Mouse (Mus musculus) forebrain, embryonic 14.5 days (tissue): ENCODE measurements around the gene Gpld1. TPM values are rescaled to one million over a fixed set of nuclear protein-coding genes. Genes with fewer than 3 reads are reported as not detected.

Experiments used
- ATAC-seq: fragments of 200-750 bp; cut with Nextera tagmentation; 2 replicates; pipeline ENCODE4 v1.8.0; 2017; ENCODE audit warnings: mild to moderate bottlenecking, moderate library complexity
- DNase-seq: peaks from one replicate; pipeline ENCODE4 v3.0.0-alpha.2; 2015; ENCODE audit warnings: low spot score
- H3K27ac ChIP-seq: fragments of 300-500 bp; sonication (generic); 2 replicates; pipeline ENCODE4 v1.5.1; 2014; ENCODE audit warnings: low read depth, mild to moderate bottlenecking, control low read depth, low read length, moderate library complexity
- H3K27me3 ChIP-seq: fragments of 300-500 bp; sonication (generic); replicated peaks from 2 replicates; pipeline ENCODE4 v1.6.1; 2014; ENCODE audit warnings: low read length, control low read depth, mixed read lengths; ENCODE audit not compliant: control insufficient read depth, insufficient read depth
- H3K36me3 ChIP-seq: fragments of 300-500 bp; sonication (generic); 2 replicates; pipeline ENCODE4 v1.6.1; 2014; ENCODE audit warnings: low read length, control low read depth; ENCODE audit not compliant: control insufficient read depth, insufficient read depth
- H3K4me1 ChIP-seq: fragments of 300-500 bp; sonication (generic); 2 replicates; pipeline ENCODE4 v1.6.1; 2014; ENCODE audit warnings: antibody characterized with exemption, low read length, control low read depth; ENCODE audit not compliant: control insufficient read depth, insufficient read depth
- H3K4me2 ChIP-seq: fragments of 300-500 bp; sonication (generic); 2 replicates; pipeline ENCODE4 v1.6.1; 2014; ENCODE audit warnings: mild to moderate bottlenecking, control low read depth, low read length
- H3K4me3 ChIP-seq: fragments of 300-500 bp; sonication (generic); 2 replicates; pipeline ENCODE4 v1.5.1; 2014; ENCODE audit warnings: low read depth, low read length, control low read depth
- H3K9ac ChIP-seq: fragments of 300-500 bp; sonication (generic); 2 replicates; pipeline ENCODE4 v1.6.1; 2014; ENCODE audit warnings: mild to moderate bottlenecking, low read length, control low read depth, moderate library complexity
- H3K9me3 ChIP-seq: fragments of 300-500 bp; sonication (generic); replicated peaks from 2 replicates; pipeline ENCODE4 v1.6.1; 2016; ENCODE audit warnings: low read length, control low read depth, mixed read lengths; ENCODE audit not compliant: control insufficient read depth
- WGBS: fragments of 180-500 bp; shearing (Covaris S2); extraction: QIAGEN DNeasy Blood & Tissue Kit; methylation state at CpG from one replicate; pipeline ENCODE4 v1.1.7; 2014; 5-methylcytosine and 5-hydroxymethylcytosine counted together
- polyA plus RNA-seq: library from polyadenylated mRNA; unstranded; fragments of >200 nt; fragmentation: Nextera tagmentation; extraction: Ambion mirVana; gene quantifications from 2 replicates; pipeline ENCODE4 v1.2.1, GENCODE M21; 2014

Gene Gpld1
- polyA plus RNA-seq, 1 experiment from 2014 or later = 0.67 TPM

DNA sequence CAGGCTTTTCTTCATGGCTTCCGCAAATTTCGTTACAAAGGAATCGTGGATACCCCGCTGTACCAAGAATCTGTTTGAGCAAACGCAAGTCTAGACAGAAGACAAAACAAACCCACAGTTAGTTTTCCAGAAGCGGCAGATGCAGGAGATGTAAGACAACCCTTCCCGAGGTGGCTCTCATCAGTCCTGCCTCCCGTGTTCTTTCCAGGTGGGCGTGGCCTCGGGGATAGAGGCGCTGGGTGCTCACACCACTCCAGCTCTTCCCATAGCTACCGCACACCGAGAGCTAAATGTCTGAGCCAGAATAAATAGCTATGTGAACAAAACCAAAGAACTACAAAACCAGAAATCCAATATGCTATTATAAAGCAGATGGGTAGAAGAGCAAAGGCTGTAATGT, 27.1 kb upstream of the Gpld1 start:
- no peak overlapping the region for H3K4me2 ChIP-seq
- H3K9ac ChIP-seq = no peak overlapping the region
- no peak overlapping the region for H3K27ac ChIP-seq
- DNase-seq (no peak), ATAC-seq (no peak)
- no peak overlapping the region for H3K4me3 ChIP-seq
- peaks cover 31% of the 10 kb centered on the region for H3K36me3 ChIP-seq
- H3K27me3 ChIP-seq = no peaks in the 10 kb centered on the region
- no peaks in the 10 kb centered on the region for H3K9me3 ChIP-seq
- 73% methylated on average over 13 of the region's 13 CpGs for WGBS
- H3K4me1 ChIP-seq = no peaks in the 10 kb centered on the region

DNA sequence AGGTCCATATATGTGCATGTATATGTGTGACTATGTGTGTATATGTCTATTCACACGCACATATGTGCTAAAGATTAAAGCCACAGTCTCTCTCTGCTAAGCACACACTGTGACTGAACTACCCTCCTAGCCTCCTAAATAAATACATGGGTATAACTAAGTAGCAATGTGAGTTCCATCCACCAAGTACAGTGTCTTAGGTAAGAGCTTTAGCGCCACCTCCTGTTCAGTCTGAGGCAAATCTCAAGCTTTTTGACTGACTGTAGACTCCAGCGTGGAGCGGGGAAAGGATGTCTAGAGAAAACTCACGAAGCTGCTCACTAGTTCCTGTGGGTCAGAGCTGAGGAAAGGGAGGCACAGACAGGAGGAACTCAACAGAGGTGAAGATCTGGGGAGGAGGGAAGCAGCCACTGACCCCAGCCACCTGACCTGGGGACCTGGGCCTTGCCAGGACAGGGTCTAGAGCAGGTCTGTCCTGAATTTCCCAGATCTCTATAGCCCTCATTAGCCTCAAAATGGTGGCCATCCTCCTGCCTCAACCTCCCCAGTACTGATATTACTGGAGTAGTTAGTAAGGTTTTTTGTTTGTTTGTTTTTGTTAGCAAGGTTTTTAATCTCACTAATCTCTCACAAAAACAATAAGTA, 22.5 kb upstream of the Gpld1 start:
- 26% methylated on average over 5 of the region's 5 CpGs for WGBS
- DNase-seq (peak; percentile 88), ATAC-seq (peak; percentile 75)
- H3K9me3 ChIP-seq = no peaks in the 10 kb centered on the region
- H3K27me3 ChIP-seq = no peaks in the 10 kb centered on the region
- no peak overlapping the region for H3K27ac ChIP-seq
- no peak overlapping the region for H3K4me2 ChIP-seq
- peaks cover 22% of the 10 kb centered on the region for H3K36me3 ChIP-seq
- H3K4me1 ChIP-seq = no peaks in the 10 kb centered on the region
- no peak overlapping the region for H3K4me3 ChIP-seq
- H3K9ac ChIP-seq = no peak overlapping the region

DNA sequence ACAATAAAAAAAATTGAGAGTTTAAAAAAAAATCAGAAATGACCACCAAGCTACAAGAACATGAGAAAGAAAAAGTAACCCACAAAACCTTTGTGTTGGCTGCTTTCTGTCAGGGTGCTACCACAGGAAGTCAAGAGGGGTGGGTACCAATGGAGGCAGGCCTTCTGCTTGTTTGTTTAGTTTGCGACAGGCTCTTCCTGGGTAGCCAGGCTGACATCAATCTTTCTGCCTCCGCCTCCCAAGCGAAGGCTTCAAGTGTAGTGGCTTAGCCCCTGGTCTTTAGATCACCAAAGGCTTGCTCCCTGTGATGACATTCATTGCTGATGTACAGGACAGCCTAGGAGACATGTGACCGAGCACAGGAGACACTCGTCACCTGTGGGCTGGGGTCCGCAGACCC, 21.7 kb upstream of the Gpld1 start:
- no peaks in the 10 kb centered on the region for H3K27me3 ChIP-seq
- ATAC-seq (no peak), DNase-seq (no peak)
- H3K4me1 ChIP-seq = no peaks in the 10 kb centered on the region
- no peak overlapping the region for H3K27ac ChIP-seq
- 93% methylated on average over 6 of the region's 6 CpGs for WGBS
- no peak overlapping the region for H3K4me2 ChIP-seq
- peaks cover 22% of the 10 kb centered on the region for H3K36me3 ChIP-seq
- no peaks in the 10 kb centered on the region for H3K9me3 ChIP-seq
- H3K9ac ChIP-seq = no peak overlapping the region
- H3K4me3 ChIP-seq = no peak overlapping the region

DNA sequence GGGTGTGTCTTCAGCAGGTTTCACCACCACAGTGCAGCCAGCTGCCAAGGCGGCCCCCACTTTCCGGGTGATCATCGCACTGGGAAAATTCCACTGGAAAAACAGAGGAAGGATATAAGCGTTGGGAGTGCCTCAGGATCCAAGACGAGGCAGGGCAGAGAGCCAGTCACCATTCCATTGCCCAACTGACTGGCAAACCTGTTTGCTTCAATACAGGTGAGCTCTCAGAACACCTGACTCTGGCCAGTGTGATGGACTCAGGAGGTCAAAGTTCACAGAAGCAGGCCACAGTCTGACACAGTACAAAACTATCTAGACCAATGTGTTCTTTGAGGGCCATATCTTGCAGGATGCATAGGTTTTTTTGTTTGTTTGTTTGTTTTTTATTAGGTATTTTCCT, 19.0 kb upstream of the Gpld1 start:
- Histone ChIP-seq H3K4me3 (no peak overlapping the region), H3K27me3 (no peaks in the 10 kb centered on the region), H3K4me2 (no peak overlapping the region), H3K27ac (no peak overlapping the region), H3K36me3 (peaks cover 16% of the 10 kb centered on the region), H3K9ac (no peak overlapping the region), H3K9me3 (no peaks in the 10 kb centered on the region), H3K4me1 (no peaks in the 10 kb centered on the region)
- no peak for ATAC-seq
- DNase-seq = no peak
- 92% methylated on average over 5 of the region's 5 CpGs for WGBS

DNA sequence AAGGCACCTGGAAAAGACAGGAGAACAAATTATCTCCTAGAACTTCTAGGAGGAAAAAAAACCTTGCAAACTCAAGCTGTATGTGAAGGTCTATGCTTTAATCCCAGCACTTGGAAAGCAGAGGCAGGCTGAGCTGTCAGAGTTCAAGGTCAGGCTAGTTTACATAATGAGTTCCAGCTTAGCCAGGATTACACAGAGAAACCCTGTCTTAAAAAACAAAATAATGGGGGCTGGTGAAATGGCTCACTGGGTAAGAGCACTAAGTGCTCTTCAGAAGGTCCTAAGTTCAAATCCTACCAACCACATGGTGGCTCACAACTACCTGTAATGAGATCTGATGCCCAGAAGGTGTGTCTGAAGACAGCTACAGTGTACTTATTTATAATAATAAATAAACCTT, 12.4 kb upstream of the Gpld1 start:
- Histone ChIP-seq H3K36me3 (no peaks in the 10 kb centered on the region), H3K4me2 (no peak overlapping the region), H3K27ac (no peak overlapping the region), H3K9me3 (no peaks in the 10 kb centered on the region), H3K9ac (no peak overlapping the region), H3K4me3 (no peak overlapping the region), H3K4me1 (no peaks in the 10 kb centered on the region), H3K27me3 (no peaks in the 10 kb centered on the region)
- DNase-seq (no peak), ATAC-seq (no peak)

DNA sequence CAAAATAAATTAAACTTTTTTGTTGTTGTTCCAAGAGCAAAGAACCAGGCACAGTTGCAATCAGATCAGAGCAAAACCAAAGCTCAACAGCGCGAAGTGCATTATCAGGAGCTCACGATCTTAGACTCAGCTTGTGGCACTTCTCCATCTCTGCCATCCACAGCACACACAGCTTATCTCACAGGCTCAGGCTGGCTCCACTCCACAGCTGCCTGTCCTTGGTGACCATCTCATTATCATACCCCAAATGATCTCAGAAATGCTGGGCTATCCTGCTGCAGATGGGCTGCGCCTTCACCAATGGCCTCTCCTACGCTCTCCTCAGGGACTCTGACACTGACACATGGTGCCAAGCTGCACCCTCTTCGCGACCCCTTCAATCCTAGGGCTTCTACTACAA, 9.8 kb upstream of the Gpld1 start:
- no peak overlapping the region for H3K9ac ChIP-seq
- H3K4me1 ChIP-seq = peaks cover 4% of the 10 kb centered on the region; the same call in 1 of the 2 replicates
- no peak overlapping the region for H3K4me3 ChIP-seq
- H3K4me2 ChIP-seq = no peak overlapping the region
- DNase-seq (no peak), ATAC-seq (no peak)
- no peaks in the 10 kb centered on the region for H3K36me3 ChIP-seq
- H3K27me3 ChIP-seq = no peaks in the 10 kb centered on the region
- no peaks in the 10 kb centered on the region for H3K9me3 ChIP-seq
- H3K27ac ChIP-seq = no peak overlapping the region
- WGBS = 91% methylated on average over 7 of the region's 7 CpGs

DNA sequence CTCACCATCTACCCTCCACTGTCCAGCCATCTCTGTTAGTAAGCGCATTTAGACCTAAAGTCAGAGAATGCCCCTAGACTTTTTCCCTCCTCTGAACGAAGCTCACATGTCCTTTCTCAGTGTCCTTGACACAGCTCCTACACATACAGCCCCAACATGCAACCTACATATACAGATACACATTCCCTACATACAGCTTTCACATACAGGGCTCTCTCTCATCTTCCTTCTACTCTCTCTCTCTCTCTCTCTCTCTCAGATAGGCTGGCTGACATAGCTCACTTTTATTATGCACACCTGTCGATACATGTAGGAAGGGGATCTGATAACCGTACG, 6.2 kb upstream of the Gpld1 start:
- H3K4me1 ChIP-seq = peaks cover 4% of the 10 kb centered on the region; the same call in 1 of the 2 replicates
- ATAC-seq (peak; percentile 19), DNase-seq (no peak)
- H3K9ac ChIP-seq = peak overlapping the region; percentile 88
- peak overlapping the region; percentile 81 for H3K4me2 ChIP-seq
- H3K27me3 ChIP-seq = no peaks in the 10 kb centered on the region
- no peaks in the 10 kb centered on the region for H3K9me3 ChIP-seq
- H3K27ac ChIP-seq = no peak overlapping the region
- no peaks in the 10 kb centered on the region for H3K36me3 ChIP-seq
- 50% methylated on average over 5 of the region's 5 CpGs for WGBS
- peak overlapping the region; percentile 85 for H3K4me3 ChIP-seq

DNA sequence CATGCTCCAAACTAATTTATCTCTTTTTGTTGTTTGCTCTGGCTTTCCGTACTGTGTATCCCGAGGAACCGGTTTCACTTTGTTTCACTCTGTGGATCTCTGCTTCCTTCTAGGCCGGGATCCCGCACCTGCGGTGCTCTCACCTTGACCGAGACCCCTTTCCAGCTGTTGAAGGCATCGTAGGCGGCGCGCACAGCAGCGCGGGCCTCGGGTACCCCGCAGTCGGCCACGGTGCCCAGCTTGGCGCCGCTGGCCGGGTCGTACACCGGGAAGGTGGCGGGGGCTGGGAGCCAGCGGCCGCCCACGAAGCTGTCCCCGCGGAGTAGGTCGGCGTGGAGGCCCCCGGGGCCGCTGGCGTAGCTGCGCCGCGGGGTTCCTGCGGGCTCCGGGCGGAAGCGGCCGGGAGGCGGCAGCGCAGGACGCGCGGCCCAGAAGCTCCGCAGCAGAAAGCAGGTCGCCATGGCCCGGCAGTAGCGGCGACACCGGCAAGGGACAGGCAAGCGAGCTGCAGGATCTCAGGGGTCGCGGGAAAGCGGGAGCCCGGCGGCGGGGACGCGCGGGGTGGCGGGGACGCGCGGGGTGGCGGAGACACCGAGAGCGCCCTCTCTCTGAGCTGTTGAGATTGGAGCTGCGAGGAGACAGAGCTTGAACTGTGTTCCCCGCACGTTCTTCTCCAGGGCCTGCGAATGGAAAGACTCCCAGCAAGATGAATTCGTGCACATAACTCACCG, 5.7 kb upstream of the Gpld1 start, which contains the start of gene Aldh5a1:
TSS of gene Aldh5a1 (minus strand) at position 554 of the 731 bp plus-strand sequence.
- peak within 1 kb of the TSS; percentile 88 for H3K9ac ChIP-seq
- H3K4me2 ChIP-seq = peak within 1 kb of the TSS; percentile 81
- no peaks in the 10 kb centered on the region for H3K36me3 ChIP-seq
- H3K27ac ChIP-seq = peak within 1 kb of the TSS; percentile 74
- no peaks in the 10 kb centered on the region for H3K9me3 ChIP-seq
- WGBS = under 1% methylated on average over 75 of the region's 75 CpGs
- no peaks in the 10 kb centered on the region for H3K27me3 ChIP-seq
- peaks cover 4% of the 10 kb centered on the region; the same call in 1 of the 2 replicates for H3K4me1 ChIP-seq
- ATAC-seq (peak; percentile 91), DNase-seq (peak; percentile 84)
- H3K4me3 ChIP-seq = peak within 1 kb of the TSS; percentile 85

DNA sequence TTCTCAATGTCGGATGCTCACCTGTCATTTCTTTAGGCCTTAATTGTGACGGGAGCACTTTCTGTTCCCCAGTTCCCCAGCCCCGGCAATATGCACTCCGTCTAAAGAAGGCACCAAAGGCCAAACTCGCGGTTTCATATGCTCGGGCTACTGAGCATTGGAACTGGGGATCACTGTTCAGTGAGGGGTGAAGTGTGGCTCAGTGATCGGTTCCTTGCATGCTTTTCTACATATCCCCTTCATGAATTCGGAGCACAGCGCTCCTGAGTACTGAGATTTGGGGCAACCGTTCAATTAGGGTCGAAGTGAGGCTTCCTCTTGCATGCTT, 5.1 kb upstream of the Gpld1 start:
- 15% methylated on average over 12 of the region's 12 CpGs for WGBS
- DNase-seq = no peak

More for the DNA sequence above, 5.1 kb upstream of the Gpld1 start:
- ATAC-seq = peak; percentile 41
- H3K36me3 ChIP-seq = no peaks in the 10 kb centered on the region
- H3K27me3 ChIP-seq = no peaks in the 10 kb centered on the region
- no peaks in the 10 kb centered on the region for H3K9me3 ChIP-seq
- peak overlapping the region; percentile 85 for H3K4me3 ChIP-seq
- peak overlapping the region; percentile 88 for H3K9ac ChIP-seq
- peaks cover 6% of the 10 kb centered on the region; the same call in 1 of the 2 replicates for H3K4me1 ChIP-seq
- peak overlapping the region; percentile 81 for H3K4me2 ChIP-seq
- H3K27ac ChIP-seq = no peak overlapping the region
